Mouse (Mus musculus): Measurements from ENCODE around the gene Cst3. TPM values are rescaled to one million over a fixed set of nuclear protein-coding genes. Genes with fewer than 3 reads are reported as not detected.

Cst3 gene
- 1,162 TPM for polyA plus RNA-seq (2014; fragmentation: Illumina TruSeq; extraction: RNeasy Lipid Tissue Mini Kit (QIAGEN cat#74804); ENCODE audit: low read depth, low replicate concordance)

DNA sequence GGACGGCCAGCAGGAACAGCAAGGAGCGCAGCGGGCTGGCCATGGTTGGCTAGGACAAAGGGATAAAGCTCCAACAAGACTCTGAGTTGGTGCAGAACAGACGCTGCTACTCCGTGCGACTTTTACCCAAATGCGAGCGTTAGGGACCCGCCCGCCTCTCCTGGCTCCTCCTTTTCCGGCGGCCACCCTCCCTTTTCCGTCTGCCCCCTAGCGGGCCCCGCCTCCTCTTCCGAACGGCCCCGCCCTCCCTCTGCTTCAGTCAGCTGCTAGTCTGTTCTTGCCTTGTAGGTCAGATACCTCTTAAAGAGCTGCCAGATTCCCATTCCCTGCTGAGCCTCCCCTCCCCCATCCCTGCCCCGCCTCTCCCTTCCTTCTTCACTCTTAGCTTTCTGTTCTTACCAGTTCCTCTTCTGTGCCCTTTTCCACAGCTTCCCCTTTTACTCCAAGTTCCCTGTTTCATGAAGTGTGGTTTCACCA, at the start of gene Cst3:
Cst3 (minus strand) TSS at position 358 of the 477 bp plus-strand sequence.

DNA sequence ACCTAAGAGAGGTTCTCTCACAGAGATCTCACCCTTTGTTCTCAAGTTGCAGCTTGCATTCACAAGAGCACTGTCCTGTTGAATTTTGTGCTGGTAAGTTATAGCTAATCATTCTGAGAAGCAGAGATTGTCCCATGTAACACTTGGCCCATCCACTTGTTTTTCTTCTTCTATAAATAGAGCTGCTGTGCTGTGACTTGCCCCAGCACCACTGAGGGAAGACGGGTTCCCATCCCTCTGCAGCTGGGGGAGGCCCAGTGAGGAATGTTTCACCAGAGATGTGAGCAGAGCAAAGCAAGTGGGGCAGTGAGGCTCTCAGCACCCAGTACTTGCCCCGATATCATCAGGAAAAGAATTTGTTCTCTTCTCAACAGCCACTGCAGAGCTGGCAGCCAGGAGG, 10.5 kb downstream of the Cst3 start, which contains the start of gene 9230104L09Rik:
9230104L09Rik (minus strand) TSS at position 73 of the 400 bp plus-strand sequence.

DNA sequence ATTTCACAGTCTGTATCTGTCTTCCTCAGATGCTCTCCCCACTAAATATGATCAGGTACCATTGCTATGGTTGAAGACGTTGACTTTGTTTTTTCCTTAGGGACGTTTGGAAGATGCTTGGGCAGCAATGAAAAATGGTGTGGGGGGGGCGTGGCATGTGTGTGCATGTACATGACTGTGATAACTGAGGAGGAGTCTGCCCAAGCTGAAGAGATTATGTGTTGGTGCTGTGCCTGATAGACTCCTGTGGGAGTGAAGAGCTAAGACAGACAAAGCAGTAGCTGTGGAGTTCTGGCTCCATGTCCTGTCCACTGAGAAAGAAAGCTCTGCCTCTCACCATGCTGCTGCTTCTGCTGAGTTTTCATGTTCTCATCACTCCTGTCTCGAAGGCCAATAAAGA, 40.6 kb downstream of the Cst3 start, which contains the start of gene Cst9:
Cst9 (plus strand) TSS at position 236 of the 400 bp plus-strand sequence.

Other genes starting within 250 kb of the Cst3 start
- 17.5 TPM for gene Nxt1, start 203.1 kb downstream of the Cst3 start, polyA plus RNA-seq (2014; fragmentation: Illumina TruSeq; extraction: RNeasy Lipid Tissue Mini Kit (QIAGEN cat#74804); ENCODE audit: low read depth, low replicate concordance)
- gene Gzf1, start 194.7 kb downstream of the Cst3 start, polyA plus RNA-seq (2014; fragmentation: Illumina TruSeq; extraction: RNeasy Lipid Tissue Mini Kit (QIAGEN cat#74804); ENCODE audit: low read depth, low replicate concordance) = 27.8 TPM
- 2.4 TPM for gene Napb, start 143.2 kb downstream of the Cst3 start, polyA plus RNA-seq (2014; fragmentation: Illumina TruSeq; extraction: RNeasy Lipid Tissue Mini Kit (QIAGEN cat#74804); ENCODE audit: low read depth, low replicate concordance)
- gene Cstl1, start 125.3 kb downstream of the Cst3 start, polyA plus RNA-seq (2014; fragmentation: Illumina TruSeq; extraction: RNeasy Lipid Tissue Mini Kit (QIAGEN cat#74804); ENCODE audit: low read depth, low replicate concordance) = 3.9 TPM
- 3,449 TPM for gene Cst11, start 104.2 kb downstream of the Cst3 start, polyA plus RNA-seq (2014; fragmentation: Illumina TruSeq; extraction: RNeasy Lipid Tissue Mini Kit (QIAGEN cat#74804); ENCODE audit: low read depth, low replicate concordance)
- 2.1 TPM for gene 8030411F24Rik, start 93.7 kb downstream of the Cst3 start, polyA plus RNA-seq (2014; fragmentation: Illumina TruSeq; extraction: RNeasy Lipid Tissue Mini Kit (QIAGEN cat#74804); ENCODE audit: low read depth, low replicate concordance)
- 1,050 TPM for gene Cst12, start 86.3 kb downstream of the Cst3 start, polyA plus RNA-seq (2014; fragmentation: Illumina TruSeq; extraction: RNeasy Lipid Tissue Mini Kit (QIAGEN cat#74804); ENCODE audit: low read depth, low replicate concordance)
- 1,348 TPM for gene Cst8, start 76.9 kb downstream of the Cst3 start, polyA plus RNA-seq (2014; fragmentation: Illumina TruSeq; extraction: RNeasy Lipid Tissue Mini Kit (QIAGEN cat#74804); ENCODE audit: low read depth, low replicate concordance)
- gene Cst13, start 55.6 kb downstream of the Cst3 start, polyA plus RNA-seq (2014; fragmentation: Illumina TruSeq; extraction: RNeasy Lipid Tissue Mini Kit (QIAGEN cat#74804); ENCODE audit: low read depth, low replicate concordance) = 1.9 TPM
- gene Cst9, start 40.5 kb downstream of the Cst3 start, polyA plus RNA-seq (2014; fragmentation: Illumina TruSeq; extraction: RNeasy Lipid Tissue Mini Kit (QIAGEN cat#74804); ENCODE audit: low read depth, low replicate concordance) = 6.0 TPM
- gene 9230104L09Rik, start 10.7 kb downstream of the Cst3 start, polyA plus RNA-seq (2014; fragmentation: Illumina TruSeq; extraction: RNeasy Lipid Tissue Mini Kit (QIAGEN cat#74804); ENCODE audit: low read depth, low replicate concordance) = 3,447 TPM
- gene Gm1330, start 127.6 kb upstream of the Cst3 start, polyA plus RNA-seq (2014; fragmentation: Illumina TruSeq; extraction: RNeasy Lipid Tissue Mini Kit (QIAGEN cat#74804); ENCODE audit: low read depth, low replicate concordance) = not detected
- not detected for gene Gm10750, start 141.5 kb upstream of the Cst3 start, polyA plus RNA-seq (2014; fragmentation: Illumina TruSeq; extraction: RNeasy Lipid Tissue Mini Kit (QIAGEN cat#74804); ENCODE audit: low read depth, low replicate concordance)

Data from adipose tissue, adult 10 weeks (tissue).